Mouse (Mus musculus): ENCODE data around the gene Bsx. TPM values are rescaled to one million over a fixed set of nuclear protein-coding genes. Genes with fewer than 3 reads are reported as not detected.

The Bsx gene
- polyA plus RNA-seq, 1 experiment from 2014 or later = not detected

- no peaks in the 10 kb centered on the region for H3K36me3 ChIP-seq
- 41% methylated on average over 7 of the region's 7 CpGs for WGBS
- H3K9me3 ChIP-seq = no peaks in the 10 kb centered on the region
- no peaks in the 10 kb centered on the region for H3K27me3 ChIP-seq (ENCODE audit: insufficient read depth, poor library complexity, severe bottlenecking)
- no peak overlapping the region for H3K27ac ChIP-seq
- no peak overlapping the region for H3K4me3 ChIP-seq
- no peak for DNase-seq (ENCODE audit: low spot score)
- peaks cover 26% of the 10 kb centered on the region for H3K4me1 ChIP-seq (replicated peaks)
Measured at GRCm38 (mm10) chr9:40908915-40909314, 35.0 kb downstream of the Bsx start.

- Histone ChIP-seq H3K4me1 (replicated peaks) (peaks cover 5% of the 10 kb centered on the region; the same call in 1 of the 2 replicates), H3K4me3 (no peak overlapping the region), H3K27ac (no peak overlapping the region), H3K36me3 (no peaks in the 10 kb centered on the region), H3K9me3 (no peaks in the 10 kb centered on the region), H3K27me3 (ENCODE audit: insufficient read depth, poor library complexity, severe bottlenecking) (peaks cover 6% of the 10 kb centered on the region)
- 69% methylated on average over 12 of the region's 12 CpGs for WGBS
- no peak for DNase-seq (ENCODE audit: low spot score)
Measured at GRCm38 (mm10) chr9:40917871-40918613, 44.1 kb downstream of the Bsx start.

GRCm38 (mm10) chr9:40927351-40927980, 53.5 kb downstream of the Bsx start:
- Histone ChIP-seq H3K9me3 (no peaks in the 10 kb centered on the region), H3K4me3 (no peak overlapping the region), H3K27ac (no peak overlapping the region), H3K36me3 (no peaks in the 10 kb centered on the region), H3K4me1 (replicated peaks) (no peaks in the 10 kb centered on the region), H3K27me3 (ENCODE audit: insufficient read depth, poor library complexity, severe bottlenecking) (no peaks in the 10 kb centered on the region)
- DNase-seq (ENCODE audit: low spot score) = no peak
- WGBS = 86% methylated on average over 17 of the region's 17 CpGs

Other genes with a start within 250 kb of the Bsx start
- gene Gm21915, start 203.5 kb upstream of the Bsx start, polyA plus RNA-seq (2016; fragmentation: Nextera tagmentation; extraction: Ambion mirVana) = not detected in 2 replicates
- gene Clmp, start 188.2 kb upstream of the Bsx start, polyA plus RNA-seq (2016; fragmentation: Nextera tagmentation; extraction: Ambion mirVana) = 33.7 and 37.0 TPM in 2 replicates
- gene Hspa8, start 73.1 kb upstream of the Bsx start, polyA plus RNA-seq (2016; fragmentation: Nextera tagmentation; extraction: Ambion mirVana) = 2,933 and 3,536 TPM in 2 replicates
- gene Jhy, start 90.0 kb downstream of the Bsx start, polyA plus RNA-seq (2016; fragmentation: Nextera tagmentation; extraction: Ambion mirVana) = 1.6 and 1.8 TPM in 2 replicates
- 0.09 and 0.13 TPM in 2 replicates for gene Crtam, start 130.5 kb downstream of the Bsx start, polyA plus RNA-seq (2016; fragmentation: Nextera tagmentation; extraction: Ambion mirVana)

All from hindbrain, embryonic 10.5 days (tissue).